Mouse (Mus musculus) adrenal gland, postnatal 25 days (tissue): ENCODE data around the gene Vmn1r131. TPM values are rescaled to one million over a fixed set of nuclear protein-coding genes. Genes with fewer than 3 reads are reported as not detected.
"Not testable (repeated sequence)": the region's sequence is repeated elsewhere in the genome, so short reads cannot be mapped to it uniquely, and the experiment has no call there.

ENCODE experiments used
- DNase-seq: peaks from one replicate; pipeline ENCODE4 v3.0.0; 2021; ENCODE audit warnings: mixed read lengths
- long read RNA-seq: library from polyadenylated mRNA; stranded (forward); transcript quantifications from one replicate; pipeline ENCODE4 v2.0.0, GENCODE M21; 2021
- total RNA-seq: library from RNA; stranded (reverse); gene quantifications from 2 replicates; pipeline ENCODE4 v1.2.3, GENCODE M21; 2021

Vmn1r131 gene
- total RNA-seq = not detected in 2 replicates
- long read RNA-seq = 0 reads

DNA sequence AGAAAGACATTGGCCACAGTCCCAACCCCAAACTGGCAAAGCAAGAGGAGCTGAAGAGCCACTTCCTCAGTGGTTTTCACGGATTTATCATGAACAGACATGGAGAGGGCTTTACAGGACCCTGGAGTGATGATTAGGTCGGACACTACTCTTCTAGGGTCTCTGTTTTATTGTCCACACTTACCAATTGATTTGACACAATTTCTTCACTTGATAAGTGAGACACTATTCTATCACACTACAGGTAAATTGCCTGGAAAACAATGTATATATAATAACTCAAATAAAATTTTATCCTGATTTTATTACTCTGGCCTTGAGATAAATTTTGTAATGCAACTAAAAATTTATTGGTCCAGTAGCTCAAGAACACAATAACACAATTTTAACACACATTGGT, at the start of gene Vmn1r131:
Gene Vmn1r131, minus strand, starts transcription at position 101 of the 400 bp plus-strand sequence.
- DNase-seq = not testable (repeated sequence)

- not testable (repeated sequence) for DNase-seq
Observed at GRCm38 (mm10) chr7:21511480-21511879, 34.4 kb downstream of the Vmn1r131 start, which contains the start of gene Vmn1r130. Gene Vmn1r130, plus strand, starts transcription at chr7:21511780.

Other genes with a start within 250 kb of the Vmn1r131 start
- not detected in 2 replicates for gene Vmn1r126, start 244.6 kb downstream of the Vmn1r131 start, total RNA-seq
- not detected in 2 replicates for gene Vmn1r127, start 226.2 kb downstream of the Vmn1r131 start, total RNA-seq
- gene Vmn1r128, start 196.7 kb downstream of the Vmn1r131 start, total RNA-seq = not detected in 2 replicates
- not detected in 2 replicates for gene Vmn1r129, start 184.8 kb downstream of the Vmn1r131 start, total RNA-seq
- gene Gm6882, start 113.3 kb downstream of the Vmn1r131 start, total RNA-seq = not detected in 2 replicates
- not detected in 2 replicates for gene Vmn1r130, start 34.3 kb downstream of the Vmn1r131 start, total RNA-seq
- gene Vmn1r132, start 68.0 kb upstream of the Vmn1r131 start, total RNA-seq = not detected in 2 replicates
- gene Gm4175, start 215.4 kb upstream of the Vmn1r131 start, total RNA-seq = not detected in 2 replicates